Mouse (Mus musculus): ENCODE results near the gene Fxyd6.

GRCm38 (mm10) chr9:45391299-45391698, 21.3 kb downstream of the Fxyd6 start:
- TF ChIP-seq CTCF (IDR thresholded peaks at IDR 0.05; ENCODE audit: control insufficient read depth, insufficient read depth, low read length) (no peak), POLR2A (IDR thresholded peaks at IDR 0.05; ENCODE audit: borderline replicate concordance, control insufficient read depth, low read depth, low read length) (no peak)

Measured in bone marrow, adult 2 months (tissue).